Mouse (Mus musculus): Measurements from ENCODE around the gene Gm12166. TPM values are rescaled to one million over a fixed set of nuclear protein-coding genes. Genes with fewer than 3 reads are reported as not detected.
A peak's percentile ranks its signal among the peaks of the same experiment; 100 is the strongest.

Gm12166 gene
- polyA plus RNA-seq, 1 experiment from 2014 or later = 5.4 TPM

DNA sequence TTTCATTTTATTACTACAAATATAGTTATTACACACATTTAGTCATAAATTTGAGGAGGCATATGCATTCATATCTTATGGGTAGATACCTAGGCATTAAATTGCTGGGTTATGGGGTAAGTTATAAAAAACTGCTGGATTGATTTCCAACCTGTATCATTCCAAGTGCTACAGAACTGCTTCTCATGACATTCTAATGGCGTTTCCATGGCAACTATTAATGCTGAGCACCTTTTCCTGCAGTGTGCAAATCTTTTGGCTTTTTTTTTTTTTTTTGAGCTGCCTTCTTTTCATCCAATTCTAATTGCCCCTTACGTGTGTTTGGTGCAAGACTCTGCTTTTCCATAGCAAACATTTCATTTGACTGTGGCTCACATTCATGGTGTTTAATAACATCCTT lies 22.1 kb downstream of the Gm12166 start:
- Histone ChIP-seq H3K27me3 (ENCODE audit: control insufficient read depth, insufficient read depth, low read depth, low read length) (no peaks in the 10 kb centered on the region), H3K4me1 (replicated peaks; ENCODE audit: control insufficient read depth, insufficient read depth, low read length) (peaks cover 4% of the 10 kb centered on the region; the same call in 1 of the 2 replicates), H3K4me2 (ENCODE audit: low read depth, low read length) (no peak overlapping the region), H3K4me3 (ENCODE audit: low read length) (no peak overlapping the region), H3K36me3 (ENCODE audit: control insufficient read depth, insufficient read depth, low read length) (no peaks in the 10 kb centered on the region), H3K27ac (ENCODE audit: low read length) (no peak overlapping the region), H3K9ac (ENCODE audit: low read length) (no peak overlapping the region), H3K9me3 (ENCODE audit: control insufficient read depth, low read length) (no peaks in the 10 kb centered on the region)
- ATAC-seq (ENCODE audit: low read depth) = no peak
- 80% methylated on average over 2 of the region's 2 CpGs for WGBS

DNA sequence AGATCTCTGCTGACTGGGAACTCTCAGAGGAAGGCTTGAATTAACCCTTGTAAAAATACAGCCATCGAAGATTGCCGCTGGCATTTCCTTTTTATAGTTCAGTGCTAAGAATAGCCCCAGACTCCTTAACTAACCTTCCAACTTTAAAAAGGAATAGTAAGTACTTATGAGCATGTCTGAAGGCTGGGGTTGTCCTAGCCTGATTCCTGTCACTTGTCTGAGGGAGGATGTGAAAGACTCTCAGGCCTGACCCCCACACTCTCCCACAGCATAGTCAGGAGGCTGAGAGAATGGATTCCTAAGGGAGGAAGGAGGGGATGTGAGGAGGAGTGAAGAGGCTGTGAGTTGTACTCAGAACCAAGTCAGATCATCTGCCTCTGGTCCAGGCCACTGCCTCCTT lies 22.6 kb downstream of the Gm12166 start:
- no peak overlapping the region for H3K27ac ChIP-seq (ENCODE audit: low read length)
- H3K4me2 ChIP-seq (ENCODE audit: low read depth, low read length) = no peak overlapping the region
- no peak overlapping the region for H3K9ac ChIP-seq (ENCODE audit: low read length)
- peaks cover 4% of the 10 kb centered on the region; the same call in 1 of the 2 replicates for H3K4me1 ChIP-seq (replicated peaks; ENCODE audit: control insufficient read depth, insufficient read depth, low read length)
- H3K36me3 ChIP-seq (ENCODE audit: control insufficient read depth, insufficient read depth, low read length) = no peaks in the 10 kb centered on the region
- no peaks in the 10 kb centered on the region for H3K9me3 ChIP-seq (ENCODE audit: control insufficient read depth, low read length)
- no peaks in the 10 kb centered on the region for H3K27me3 ChIP-seq (ENCODE audit: control insufficient read depth, insufficient read depth, low read depth, low read length)
- ATAC-seq (ENCODE audit: low read depth) = no peak
- H3K4me3 ChIP-seq (ENCODE audit: low read length) = no peak overlapping the region
- WGBS = 28% methylated on average over 2 of the region's 2 CpGs

DNA sequence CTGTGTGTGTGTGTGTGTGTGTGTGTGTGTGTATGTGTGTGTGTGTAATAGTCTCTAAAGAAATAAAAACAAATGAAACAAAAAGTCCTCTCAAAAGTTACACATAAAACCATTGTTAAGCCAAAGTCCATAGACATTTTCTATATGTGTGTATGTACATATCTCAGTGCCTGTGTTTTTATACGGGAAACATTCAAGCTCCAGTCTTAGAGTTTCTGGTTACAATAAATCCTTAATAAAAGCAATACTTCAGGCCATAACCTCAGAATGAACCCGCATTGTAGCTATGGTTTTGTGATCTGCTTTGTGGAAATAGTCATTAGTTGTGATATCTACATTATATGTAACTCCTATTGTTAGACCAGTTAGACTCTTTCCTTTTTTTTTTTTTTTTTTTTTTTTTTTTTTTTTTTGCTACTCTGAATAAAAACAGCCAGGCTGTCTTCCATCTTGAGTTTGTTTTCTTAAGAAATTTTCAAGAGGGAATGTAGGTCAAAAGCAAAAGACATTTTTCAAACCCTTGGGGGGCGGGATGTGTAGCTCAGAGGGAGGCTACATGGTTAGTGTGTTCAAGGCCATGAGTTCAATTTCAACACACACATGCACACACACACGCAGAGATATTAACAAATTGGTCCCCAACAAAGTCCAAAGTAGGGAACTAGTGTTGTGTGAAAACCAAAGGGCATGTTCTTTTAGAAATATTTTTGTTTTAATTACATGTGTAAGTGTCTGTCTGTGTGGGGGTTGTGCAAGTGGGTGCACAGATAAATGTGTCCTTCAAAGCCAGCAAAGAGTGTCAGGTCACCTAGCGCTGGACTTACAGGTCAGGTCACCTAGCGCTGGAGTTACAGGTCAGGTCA lies 23.9 kb downstream of the Gm12166 start:
- Histone ChIP-seq H3K4me1 (replicated peaks; ENCODE audit: control insufficient read depth, insufficient read depth, low read length) (peaks cover 4% of the 10 kb centered on the region; the same call in 1 of the 2 replicates), H3K27ac (ENCODE audit: low read length) (no peak overlapping the region), H3K27me3 (ENCODE audit: control insufficient read depth, insufficient read depth, low read depth, low read length) (no peaks in the 10 kb centered on the region), H3K9me3 (ENCODE audit: control insufficient read depth, low read length) (no peaks in the 10 kb centered on the region), H3K4me2 (ENCODE audit: low read depth, low read length) (no peak overlapping the region), H3K9ac (ENCODE audit: low read length) (no peak overlapping the region), H3K36me3 (ENCODE audit: control insufficient read depth, insufficient read depth, low read length) (no peaks in the 10 kb centered on the region), H3K4me3 (ENCODE audit: low read length) (no peak overlapping the region)
- WGBS = 74% methylated on average over 6 of the region's 6 CpGs
- no peak for ATAC-seq (ENCODE audit: low read depth)

DNA sequence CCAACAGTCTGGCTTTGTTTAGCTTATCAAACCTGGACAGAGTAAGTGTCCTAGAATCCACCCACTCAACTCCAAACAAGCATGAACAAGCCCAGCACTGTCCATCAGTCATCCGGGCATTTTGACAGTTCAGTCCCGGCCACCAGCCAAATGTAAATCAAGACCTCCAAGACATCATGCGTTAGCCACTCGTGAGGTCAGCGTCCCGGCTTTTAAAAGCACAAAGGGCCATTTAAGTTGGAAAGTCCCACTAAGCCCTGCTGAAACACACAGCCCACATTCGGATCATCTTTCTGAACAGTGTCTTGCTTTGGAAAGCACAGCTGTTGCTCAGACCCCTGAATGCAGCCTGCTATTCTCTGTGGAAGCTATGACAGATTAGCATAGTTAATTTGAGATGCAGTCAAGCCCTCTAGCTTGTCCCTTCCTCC lies 26.1 kb downstream of the Gm12166 start:
- peak; percentile 85 for ATAC-seq (ENCODE audit: low read depth)

DNA sequence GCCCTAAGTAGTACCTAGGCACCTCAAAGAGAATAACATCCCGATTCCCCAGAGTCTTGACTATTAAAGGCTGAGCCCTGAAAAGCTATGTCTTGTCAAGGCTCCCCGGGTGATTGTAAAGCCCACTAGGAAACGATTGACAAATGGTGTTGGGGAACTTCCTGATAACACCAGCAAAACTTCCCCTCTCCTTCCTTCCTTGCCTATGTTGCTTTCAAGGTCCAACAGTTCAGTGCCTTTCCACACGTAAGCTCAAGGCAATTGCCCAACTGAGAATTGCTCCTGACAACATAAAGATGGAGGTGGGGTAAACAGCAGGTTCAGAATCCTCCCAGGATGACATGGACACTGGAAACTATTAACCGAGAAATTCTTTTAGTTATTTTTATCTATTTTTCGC lies 29.1 kb downstream of the Gm12166 start:
- no peaks in the 10 kb centered on the region for H3K36me3 ChIP-seq (ENCODE audit: control insufficient read depth, insufficient read depth, low read length)
- H3K27ac ChIP-seq (ENCODE audit: low read length) = no peak overlapping the region
- no peak overlapping the region for H3K9ac ChIP-seq (ENCODE audit: low read length)
- H3K9me3 ChIP-seq (ENCODE audit: control insufficient read depth, low read length) = no peaks in the 10 kb centered on the region
- WGBS = 67% methylated on average over 6 of the region's 6 CpGs
- peaks cover 4% of the 10 kb centered on the region; the same call in 1 of the 2 replicates for H3K4me1 ChIP-seq (replicated peaks; ENCODE audit: control insufficient read depth, insufficient read depth, low read length)
- no peak overlapping the region for H3K4me3 ChIP-seq (ENCODE audit: low read length)
- no peak overlapping the region for H3K4me2 ChIP-seq (ENCODE audit: low read depth, low read length)
- no peaks in the 10 kb centered on the region for H3K27me3 ChIP-seq (ENCODE audit: control insufficient read depth, insufficient read depth, low read depth, low read length)
- ATAC-seq (ENCODE audit: low read depth) = no peak

More for the DNA sequence above, 26.1 kb downstream of the Gm12166 start:
- Histone ChIP-seq H3K27ac (ENCODE audit: low read length) (no peak overlapping the region), H3K9me3 (ENCODE audit: control insufficient read depth, low read length) (no peaks in the 10 kb centered on the region), H3K36me3 (ENCODE audit: control insufficient read depth, insufficient read depth, low read length) (no peaks in the 10 kb centered on the region), H3K4me3 (ENCODE audit: low read length) (no peak overlapping the region), H3K4me1 (replicated peaks; ENCODE audit: control insufficient read depth, insufficient read depth, low read length) (peaks cover 4% of the 10 kb centered on the region; the same call in 1 of the 2 replicates), H3K9ac (ENCODE audit: low read length) (no peak overlapping the region), H3K27me3 (ENCODE audit: control insufficient read depth, insufficient read depth, low read depth, low read length) (no peaks in the 10 kb centered on the region), H3K4me2 (ENCODE audit: low read depth, low read length) (no peak overlapping the region)
- 8% methylated on average over 7 of the region's 7 CpGs for WGBS

DNA sequence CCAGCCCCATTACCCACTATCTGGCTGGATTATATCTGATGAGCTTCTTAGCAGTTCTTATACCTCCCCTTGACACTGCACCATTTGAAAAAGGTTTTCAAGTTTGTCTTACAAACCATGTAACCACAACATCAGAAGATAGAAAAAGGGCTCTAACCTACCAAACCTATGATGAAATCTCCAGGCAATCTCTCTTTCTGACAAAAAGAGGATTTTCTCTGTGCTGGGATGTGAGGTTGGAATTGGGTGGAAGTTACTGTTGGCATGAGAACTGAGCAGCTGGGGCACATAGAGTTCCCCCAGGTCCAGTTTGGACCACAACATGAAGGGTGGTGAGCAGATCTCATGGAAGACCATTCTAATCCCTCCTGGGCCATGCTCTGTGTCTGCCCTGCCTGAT lies 30.3 kb downstream of the Gm12166 start:
- Histone ChIP-seq H3K27me3 (ENCODE audit: control insufficient read depth, insufficient read depth, low read depth, low read length) (no peaks in the 10 kb centered on the region), H3K27ac (ENCODE audit: low read length) (no peak overlapping the region), H3K4me2 (ENCODE audit: low read depth, low read length) (no peak overlapping the region), H3K4me1 (replicated peaks; ENCODE audit: control insufficient read depth, insufficient read depth, low read length) (peaks cover 4% of the 10 kb centered on the region; the same call in 1 of the 2 replicates), H3K9me3 (ENCODE audit: control insufficient read depth, low read length) (no peaks in the 10 kb centered on the region), H3K9ac (ENCODE audit: low read length) (no peak overlapping the region), H3K36me3 (ENCODE audit: control insufficient read depth, insufficient read depth, low read length) (no peaks in the 10 kb centered on the region), H3K4me3 (ENCODE audit: low read length) (no peak overlapping the region)
- ATAC-seq (ENCODE audit: low read depth) = no peak

DNA sequence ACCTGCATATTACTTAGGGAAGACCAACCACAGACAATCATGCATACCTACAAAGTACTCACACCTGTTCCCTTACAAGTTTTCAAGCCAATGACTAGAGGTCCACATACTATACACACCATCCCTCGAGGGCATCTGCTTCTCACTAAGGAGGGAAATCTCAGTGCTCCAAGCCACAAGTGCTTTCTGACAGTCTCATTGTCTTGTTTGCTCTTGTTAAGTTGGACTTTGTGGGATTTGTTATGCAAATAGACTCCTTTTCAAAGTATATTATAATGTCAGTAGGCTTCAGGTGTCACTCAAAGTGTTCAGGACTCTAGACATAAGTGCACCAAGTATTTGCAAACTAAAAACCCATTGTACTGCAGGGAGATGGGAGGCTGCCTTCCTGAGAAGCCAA lies 31.9 kb downstream of the Gm12166 start:
- Histone ChIP-seq H3K27ac (ENCODE audit: low read length) (no peak overlapping the region), H3K4me2 (ENCODE audit: low read depth, low read length) (no peak overlapping the region), H3K36me3 (ENCODE audit: control insufficient read depth, insufficient read depth, low read length) (no peaks in the 10 kb centered on the region), H3K9me3 (ENCODE audit: control insufficient read depth, low read length) (no peaks in the 10 kb centered on the region), H3K9ac (ENCODE audit: low read length) (no peak overlapping the region), H3K27me3 (ENCODE audit: control insufficient read depth, insufficient read depth, low read depth, low read length) (no peaks in the 10 kb centered on the region), H3K4me1 (replicated peaks; ENCODE audit: control insufficient read depth, insufficient read depth, low read length) (no peaks in the 10 kb centered on the region; the same call in 1 of the 2 replicates), H3K4me3 (ENCODE audit: low read length) (no peak overlapping the region)
- ATAC-seq (ENCODE audit: low read depth) = no peak
- 70% methylated on average over 1 of the region's 1 CpGs for WGBS

DNA sequence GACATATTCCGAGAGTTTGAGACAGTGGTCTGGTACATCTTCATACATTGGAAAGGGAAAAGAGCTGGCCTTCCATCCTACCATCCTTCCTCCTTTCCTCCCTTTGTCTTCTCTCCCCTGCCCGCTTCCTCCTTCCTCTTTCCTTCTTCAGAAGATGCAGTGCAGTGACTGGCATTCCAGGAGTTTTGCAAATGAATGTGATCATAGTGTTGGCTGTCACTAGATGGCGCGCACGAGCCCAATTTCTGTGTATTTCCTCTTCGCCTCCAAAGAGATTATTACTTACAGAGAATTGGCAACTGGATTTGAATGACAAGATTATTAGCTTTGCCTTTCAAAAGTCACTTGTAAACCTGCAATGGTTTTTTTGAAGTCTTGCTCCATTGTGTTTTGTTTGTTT lies 36.1 kb downstream of the Gm12166 start:
- Histone ChIP-seq H3K27ac (ENCODE audit: low read length) (no peak overlapping the region), H3K4me1 (replicated peaks; ENCODE audit: control insufficient read depth, insufficient read depth, low read length) (no peaks in the 10 kb centered on the region; the same call in 1 of the 2 replicates), H3K27me3 (ENCODE audit: control insufficient read depth, insufficient read depth, low read depth, low read length) (no peaks in the 10 kb centered on the region), H3K4me2 (ENCODE audit: low read depth, low read length) (no peak overlapping the region), H3K36me3 (ENCODE audit: control insufficient read depth, insufficient read depth, low read length) (no peaks in the 10 kb centered on the region), H3K4me3 (ENCODE audit: low read length) (no peak overlapping the region), H3K9ac (ENCODE audit: low read length) (no peak overlapping the region), H3K9me3 (ENCODE audit: control insufficient read depth, low read length) (no peaks in the 10 kb centered on the region)
- WGBS = 13% methylated on average over 6 of the region's 6 CpGs
- no peak; the same call in 1 of the 2 replicates for ATAC-seq (ENCODE audit: low read depth)

All from lung, embryonic 16.5 days (tissue).